15 mouse cellular contexts compared by ENCODE assay signal in the genomic region with DNA sequence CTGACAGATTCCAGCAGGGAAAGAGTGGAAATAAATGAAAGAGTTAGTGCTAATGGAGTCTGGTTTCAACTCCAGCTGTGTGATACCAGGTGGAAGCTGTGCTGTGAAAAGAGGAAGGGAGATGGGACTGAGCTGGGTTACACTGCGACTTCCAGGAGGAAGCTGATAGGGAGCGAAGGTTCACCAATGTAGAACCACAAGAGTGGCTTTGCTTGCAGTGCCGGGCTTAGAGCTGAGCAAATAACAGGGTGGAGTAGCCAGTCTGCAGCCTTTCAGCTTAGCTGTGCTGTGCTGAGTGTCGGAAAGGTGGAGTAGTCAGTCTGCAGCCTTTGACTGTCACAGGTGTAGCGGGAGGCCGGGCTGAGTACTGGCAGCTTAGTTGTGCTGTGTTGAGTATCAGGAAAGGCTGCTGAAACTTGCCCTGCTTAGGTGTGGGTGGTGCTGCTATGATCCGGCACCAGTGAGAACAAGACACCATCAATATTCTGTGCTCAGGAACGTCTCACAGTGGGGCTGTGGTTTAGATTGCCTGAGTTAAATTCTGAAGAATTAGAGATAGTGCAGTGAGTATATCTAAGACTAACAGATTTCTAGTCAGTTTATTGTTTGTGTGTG.
"Had no signal": no experiment of that assay in that cellular context is flagged by ENCODE, and none has a peak within 500 bp of the region (broad histone marks: within the 10 kb centered on the region; RNA-seq: fewer than 3 reads in every experiment).

No protein-coding gene starts in this region.

- ATAC-seq: liver, embryonic 12.5 days; midbrain, embryonic 16.5 days had no signal

- DNase-seq: kidney, adult 18-20 months; kidney, adult 9 months; kidney, postnatal 14 days; kidney, postnatal 4 days; liver; lung, adult 18-20 months; lung, postnatal 10 days; lung, postnatal 36 days; right cerebral cortex, adult 18-20 months; right cerebral cortex, postnatal 14 days; right cerebral cortex, postnatal 4 days; thymus, adult 18-20 months; thymus, postnatal 4 days had no signal
